Mouse (Mus musculus): ENCODE measurements around the gene Carhsp1.

Carhsp1 gene

GRCm38 (mm10) chr16:8676228-8676627, 4.3 kb upstream of the Carhsp1 start:
- no peak for ATAC-seq (ENCODE audit: insufficient number of reproducible peaks, low FRiP score, low TSS enrichment)

GRCm38 (mm10) chr16:8675559-8675958, 3.6 kb upstream of the Carhsp1 start:
- ATAC-seq (ENCODE audit: insufficient number of reproducible peaks, low FRiP score, low TSS enrichment) = no peak

DNA sequence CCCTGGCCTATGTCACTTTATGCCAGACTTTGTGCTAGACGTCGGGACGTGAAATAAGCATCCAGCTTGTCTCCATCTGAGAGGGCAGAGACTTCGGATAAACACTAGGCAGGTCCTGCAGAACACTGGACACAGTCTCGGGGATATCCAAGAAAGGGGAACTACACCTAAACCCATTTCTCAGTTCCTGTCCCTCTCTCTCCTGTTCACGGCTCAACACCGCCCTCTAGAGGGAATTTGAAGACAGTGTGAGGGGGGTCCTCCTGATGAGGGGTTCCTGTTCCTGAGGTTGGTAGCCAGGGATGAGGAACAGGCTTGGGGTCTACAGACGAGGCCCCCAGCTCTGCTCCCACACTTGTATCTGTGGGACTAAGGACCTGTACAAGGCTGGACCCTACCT, 2.2 kb upstream of the Carhsp1 start:
- no peak for ATAC-seq (ENCODE audit: insufficient number of reproducible peaks, low FRiP score, low TSS enrichment)

DNA sequence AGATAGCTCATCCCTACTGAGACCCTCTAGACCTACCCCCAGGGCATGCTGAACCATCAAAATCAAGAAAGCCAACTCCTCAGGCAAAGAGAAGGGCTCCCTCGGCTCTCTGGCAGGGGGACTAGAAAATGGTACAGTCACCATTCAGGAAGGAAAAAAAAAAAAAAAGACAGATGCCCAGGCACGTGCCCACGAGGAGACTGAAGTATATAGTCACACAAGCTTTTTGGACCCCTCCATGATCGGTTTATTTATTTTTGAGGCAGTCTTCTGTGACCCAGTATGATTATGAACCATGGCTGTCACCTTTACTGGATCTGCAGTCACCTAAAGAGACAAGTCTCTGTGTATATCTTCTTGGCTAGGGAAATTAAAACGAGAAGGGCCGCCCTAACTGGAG, 1.4 kb upstream of the Carhsp1 start:
- no peak for ATAC-seq (ENCODE audit: insufficient number of reproducible peaks, low FRiP score, low TSS enrichment)

DNA sequence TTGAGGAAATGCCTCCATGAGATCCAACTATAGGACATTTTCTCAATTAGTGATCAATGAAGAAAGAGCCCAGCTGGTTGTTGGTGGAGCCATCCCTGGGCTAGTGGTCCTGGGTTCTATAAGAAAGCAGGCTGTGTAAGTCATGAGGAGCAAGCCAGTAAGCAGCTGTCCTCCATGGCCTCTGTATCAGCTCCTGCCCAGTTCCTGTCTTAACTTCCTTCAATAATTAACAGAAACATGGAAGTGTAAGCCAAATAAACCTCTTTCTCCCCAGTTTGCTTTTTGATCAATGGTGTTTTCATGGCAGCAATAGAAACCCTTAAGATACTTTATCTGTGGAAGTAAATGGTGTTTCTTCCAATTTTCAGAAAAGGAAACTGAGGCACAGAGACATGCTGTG, 856 bp upstream of the Carhsp1 start:
- ATAC-seq (ENCODE audit: insufficient number of reproducible peaks, low FRiP score, low TSS enrichment) = no peak

GRCm38 (mm10) chr16:8672350-8672687, 364 bp upstream of the Carhsp1 start:
- ATAC-seq (ENCODE audit: insufficient number of reproducible peaks, low FRiP score, low TSS enrichment) = no peak

GRCm38 (mm10) chr16:8670041-8671035, 1.6 kb downstream of the Carhsp1 start:
- no peak for ATAC-seq (ENCODE audit: insufficient number of reproducible peaks, low FRiP score, low TSS enrichment)

DNA sequence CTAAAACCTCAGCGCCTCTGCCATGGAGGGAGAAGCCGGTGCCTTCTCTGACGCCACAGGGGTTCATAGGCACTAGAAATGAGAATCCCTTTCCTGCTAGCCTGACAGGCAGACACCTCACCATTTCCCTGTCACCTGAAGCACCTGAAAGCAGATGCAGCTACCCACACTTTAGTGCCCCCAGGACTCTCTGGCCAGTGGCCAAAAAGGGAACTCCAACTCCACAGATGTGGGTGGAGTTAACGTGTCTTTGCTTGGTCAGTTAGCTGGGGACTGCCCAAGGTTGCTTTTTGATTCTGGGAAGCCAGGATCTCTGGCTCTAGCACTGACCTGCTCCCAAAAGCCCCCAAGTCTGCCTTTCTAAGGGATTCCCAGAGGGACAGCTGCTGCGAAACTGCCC, 2.5 kb downstream of the Carhsp1 start:
- ATAC-seq (ENCODE audit: insufficient number of reproducible peaks, low FRiP score, low TSS enrichment) = no peak

- no peak for ATAC-seq (ENCODE audit: insufficient number of reproducible peaks, low FRiP score, low TSS enrichment)
These were observed 3.6 kb downstream of the Carhsp1 start for GRCm38 (mm10) chr16:8668386-8668785.

GRCm38 (mm10) chr16:8667814-8668213, 4.1 kb downstream of the Carhsp1 start:
- no peak for ATAC-seq (ENCODE audit: insufficient number of reproducible peaks, low FRiP score, low TSS enrichment)

DNA sequence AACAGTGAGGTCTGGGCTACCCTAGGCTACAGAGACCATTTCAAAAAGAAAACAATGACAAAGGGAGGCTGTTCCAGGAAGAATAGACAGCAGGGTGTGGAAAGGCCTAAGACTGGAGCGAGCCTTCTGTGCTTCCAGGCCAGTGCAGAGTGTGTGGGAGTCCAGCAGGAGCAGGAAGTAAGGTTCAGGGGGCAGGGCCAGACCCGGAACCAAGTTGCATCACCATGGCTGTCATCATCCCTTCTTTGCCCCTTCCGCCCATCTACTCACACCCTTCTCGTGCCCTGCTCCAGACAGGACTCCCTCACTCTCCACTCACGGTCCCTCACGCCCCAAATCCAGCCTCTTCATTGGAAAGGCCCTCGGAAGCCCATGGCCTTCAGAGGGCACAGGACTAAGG, 4.7 kb downstream of the Carhsp1 start:
- ATAC-seq (ENCODE audit: insufficient number of reproducible peaks, low FRiP score, low TSS enrichment) = no peak

- ATAC-seq (ENCODE audit: insufficient number of reproducible peaks, low FRiP score, low TSS enrichment) = no peak
These were observed 5.5 kb downstream of the Carhsp1 start for GRCm38 (mm10) chr16:8666452-8666851.

DNA sequence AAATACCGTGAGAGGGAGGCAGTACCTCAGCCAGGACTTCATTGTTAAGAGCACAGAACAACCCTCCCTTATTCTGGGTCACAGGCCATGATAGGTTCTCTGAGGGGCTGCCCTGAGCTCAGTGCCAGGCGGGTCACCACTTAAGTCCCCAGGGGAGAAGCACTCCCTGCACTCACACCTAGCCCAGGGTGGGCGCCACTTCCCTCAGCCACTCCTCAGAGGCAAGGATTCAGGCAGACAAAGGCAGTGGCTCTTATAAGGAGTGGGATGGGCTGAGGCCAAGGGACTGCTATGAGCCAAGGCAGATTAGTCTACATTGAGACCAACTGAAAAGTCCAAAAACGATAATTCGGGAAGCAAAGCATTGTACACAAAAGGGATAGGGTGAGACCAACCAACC, 6.6 kb downstream of the Carhsp1 start:
- ATAC-seq (ENCODE audit: insufficient number of reproducible peaks, low FRiP score, low TSS enrichment) = no peak

GRCm38 (mm10) chr16:8663606-8664539, 8.1 kb downstream of the Carhsp1 start:
- ATAC-seq (ENCODE audit: insufficient number of reproducible peaks, low FRiP score, low TSS enrichment) = no peak

DNA sequence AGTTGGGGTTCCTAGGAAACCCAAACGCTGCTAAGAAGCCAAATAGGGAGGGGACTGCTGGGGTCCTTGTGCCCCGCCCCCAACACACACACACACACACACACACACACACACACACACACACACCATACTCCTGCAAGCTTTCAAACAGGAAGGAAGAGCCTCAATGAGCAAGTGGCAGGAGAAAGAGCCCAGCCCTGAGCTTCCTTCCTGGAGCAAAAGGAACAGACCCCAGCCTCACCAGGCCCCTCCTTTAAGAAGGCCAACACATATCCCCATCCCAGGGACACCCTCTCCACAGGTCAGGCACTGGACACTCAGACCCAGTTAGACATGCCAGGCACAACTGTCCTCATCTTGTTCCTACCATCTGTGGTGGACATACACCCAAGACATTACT, 8.9 kb downstream of the Carhsp1 start:
- ATAC-seq (ENCODE audit: insufficient number of reproducible peaks, low FRiP score, low TSS enrichment) = no peak

DNA sequence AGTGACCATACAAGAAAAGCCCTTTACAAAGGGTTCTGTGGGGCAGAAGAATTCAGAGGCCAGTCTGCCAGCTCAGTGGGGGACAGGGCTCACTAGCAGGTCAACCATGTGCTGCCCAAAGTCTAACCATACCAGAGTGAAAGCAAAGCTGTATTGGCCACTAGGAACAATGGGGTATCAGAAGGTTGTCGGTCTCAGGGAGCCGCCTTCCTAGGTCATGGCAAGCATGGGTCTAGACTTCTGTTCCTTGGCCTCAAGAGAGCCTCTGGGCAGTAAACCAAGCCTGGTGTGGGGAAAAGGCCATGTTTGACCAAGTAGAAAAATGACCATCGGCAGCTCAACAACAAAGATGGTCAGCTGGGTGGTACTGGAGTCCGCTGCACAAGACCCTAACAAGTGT, 13.2 kb downstream of the Carhsp1 start:
- ATAC-seq (ENCODE audit: insufficient number of reproducible peaks, low FRiP score, low TSS enrichment) = no peak

GRCm38 (mm10) chr16:8658349-8658748, 13.6 kb downstream of the Carhsp1 start:
- ATAC-seq (ENCODE audit: insufficient number of reproducible peaks, low FRiP score, low TSS enrichment) = no peak

GRCm38 (mm10) chr16:8656256-8656655, 15.7 kb downstream of the Carhsp1 start:
- ATAC-seq (ENCODE audit: insufficient number of reproducible peaks, low FRiP score, low TSS enrichment) = no peak

- ATAC-seq (ENCODE audit: insufficient number of reproducible peaks, low FRiP score, low TSS enrichment) = no peak
These were observed 16.4 kb downstream of the Carhsp1 start for GRCm38 (mm10) chr16:8655599-8655998.

GRCm38 (mm10) chr16:8655108-8655507, 16.8 kb downstream of the Carhsp1 start:
- ATAC-seq (ENCODE audit: insufficient number of reproducible peaks, low FRiP score, low TSS enrichment) = no peak

DNA sequence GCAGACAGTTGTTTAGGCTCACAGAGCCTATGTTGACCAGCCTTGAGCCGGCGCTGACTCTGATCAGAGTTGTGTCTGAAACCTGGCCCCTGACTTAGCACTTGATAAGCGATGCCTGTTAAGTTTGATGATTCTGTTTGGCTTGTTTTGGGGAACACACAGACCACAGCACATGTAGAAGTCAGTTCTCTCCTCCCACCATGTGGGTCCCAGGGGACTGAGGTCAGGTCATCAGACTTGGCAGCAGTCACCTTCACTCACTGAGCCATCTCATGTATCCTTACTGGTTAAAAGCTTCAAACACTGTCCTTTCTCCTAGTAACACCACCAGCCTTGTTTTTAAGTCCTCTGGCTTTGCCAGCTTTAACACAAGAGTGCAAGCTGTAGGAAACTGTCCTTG, 21.9 kb downstream of the Carhsp1 start:
- no peak for ATAC-seq (ENCODE audit: insufficient number of reproducible peaks, low FRiP score, low TSS enrichment)

Data from cerebellum, adult (tissue).